Mouse (Mus musculus): ENCODE data around the gene Trip6. TPM values are rescaled to one million over a fixed set of nuclear protein-coding genes. Genes with fewer than 3 reads are reported as not detected.
A peak's percentile ranks its signal among the peaks of the same experiment; 100 is the strongest.
"Not testable (repeated sequence)": the region's sequence is repeated elsewhere in the genome, so short reads cannot be mapped to it uniquely, and the experiment has no call there.

Gene Trip6
- polyA plus RNA-seq, 1 experiment, result 11.4 TPM

- WGBS, result 22% methylated on average over 7 of the region's 7 CpGs
- no peak for DNase-seq (ENCODE audit: low read depth, low spot score)
Observed at GRCm38 (mm10) chr5:137285986-137286385, 28.2 kb downstream of the Trip6 start.

- WGBS, result 64% methylated on average over 5 of the region's 5 CpGs
- DNase-seq (ENCODE audit: low read depth, low spot score), result no peak
Observed at GRCm38 (mm10) chr5:137285045-137285444, 29.2 kb downstream of the Trip6 start.

- not testable (repeated sequence) for DNase-seq (ENCODE audit: low read depth, low spot score)
- 82% methylated on average over 5 of the region's 6 CpGs for WGBS
Observed at GRCm38 (mm10) chr5:137284411-137284810, 29.8 kb downstream of the Trip6 start.

- peak; percentile 95 for DNase-seq (ENCODE audit: low read depth, low spot score)
- 10% methylated on average over 18 of the region's 18 CpGs for WGBS
Observed at GRCm38 (mm10) chr5:137277360-137278342, 36.6 kb downstream of the Trip6 start.

DNA sequence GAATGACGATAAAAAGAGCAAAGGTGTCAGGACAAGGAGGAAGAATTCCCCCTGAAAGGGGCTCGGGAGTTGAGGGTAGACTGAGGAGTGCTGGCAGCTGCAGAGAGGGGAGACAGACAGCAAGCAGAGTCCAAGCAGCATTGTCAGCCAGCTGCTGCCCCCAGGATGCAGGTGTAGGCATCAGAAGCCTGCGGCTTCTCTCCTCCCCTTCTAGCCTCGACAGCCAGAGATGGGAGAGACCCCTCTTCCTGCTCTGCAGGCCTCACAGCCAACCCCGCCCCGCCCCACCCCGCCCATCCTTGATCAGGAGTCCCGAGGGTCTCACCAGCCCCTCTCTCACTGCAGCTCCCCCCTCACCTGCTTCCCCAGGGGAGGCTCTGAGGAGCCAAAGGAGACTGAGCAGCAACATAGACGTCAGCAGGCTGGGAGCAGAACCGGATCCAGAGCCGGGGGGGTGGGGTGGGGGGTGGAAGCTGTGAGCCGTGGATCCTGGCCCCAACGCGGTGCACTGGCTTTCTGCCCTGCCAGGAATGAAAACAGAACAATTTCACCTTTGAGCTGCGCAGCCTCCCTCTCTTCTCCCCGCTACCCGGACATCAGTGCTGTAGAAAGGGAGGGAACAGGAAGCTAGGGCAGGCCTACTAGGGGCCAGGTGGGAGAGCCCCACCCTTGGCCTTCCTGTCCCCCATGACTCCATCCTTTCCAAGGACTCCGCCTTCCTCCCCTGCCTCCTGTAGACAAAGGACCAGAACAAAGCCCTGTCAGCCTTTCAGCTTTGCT is 45.9 kb downstream of the Trip6 start:
- 5% methylated on average over 18 of the region's 18 CpGs for WGBS
- no peak for DNase-seq (ENCODE audit: low read depth, low spot score)

- WGBS, result 75% methylated on average over 11 of the region's 11 CpGs
- DNase-seq (ENCODE audit: low read depth, low spot score), result no peak
Observed at GRCm38 (mm10) chr5:137264787-137265186, 49.4 kb downstream of the Trip6 start.

GRCm38 (mm10) chr5:137263897-137264720 is 50.1 kb downstream of the Trip6 start:
- no peak for DNase-seq (ENCODE audit: low read depth, low spot score)
- 20% methylated on average over 14 of the region's 14 CpGs for WGBS

Other genes starting within 250 kb of the Trip6 start
- 0.94 and 1.1 TPM in 2 replicates for gene Serpine1, start 242.1 kb downstream of the Trip6 start, polyA plus RNA-seq (2012; rRNA removed)
- gene Trim56, start 198.2 kb downstream of the Trip6 start, polyA plus RNA-seq (2012; rRNA removed), result 5.7 and 14.5 TPM in 2 replicates
- 519 and 836 TPM in 2 replicates for gene Muc3, start 165.1 kb downstream of the Trip6 start, polyA plus RNA-seq (2012; rRNA removed)
- gene Muc3a, start 102.0 kb downstream of the Trip6 start, polyA plus RNA-seq (2012; rRNA removed), result 75.4 and 98.1 TPM in 2 replicates
- 5.2 and 6.9 TPM in 2 replicates for gene Ache, start 26.9 kb downstream of the Trip6 start, polyA plus RNA-seq (2012; rRNA removed)
- 10.4 and 13.2 TPM in 2 replicates for gene Ufsp1, start 19.8 kb downstream of the Trip6 start, polyA plus RNA-seq (2012; rRNA removed)
- 99.8 and 108 TPM in 2 replicates for gene Srrt, start 6.7 kb downstream of the Trip6 start, polyA plus RNA-seq (2012; rRNA removed)
- 9.6 and 13.0 TPM in 2 replicates for gene Slc12a9, start 19.2 kb upstream of the Trip6 start, polyA plus RNA-seq (2012; rRNA removed)
- gene Ephb4, start 35.7 kb upstream of the Trip6 start, polyA plus RNA-seq (2012; rRNA removed), result 36.5 and 43.7 TPM in 2 replicates
- 1.4 and 2.8 TPM in 2 replicates for gene Zan, start 162.7 kb upstream of the Trip6 start, polyA plus RNA-seq (2012; rRNA removed)
- gene Pop7, start 188.1 kb upstream of the Trip6 start, polyA plus RNA-seq (2012; rRNA removed), result 46.9 and 57.9 TPM in 2 replicates
- gene Gigyf1, start 204.1 kb upstream of the Trip6 start, polyA plus RNA-seq (2012; rRNA removed), result 9.6 and 13.9 TPM in 2 replicates
- gene Epo, start 218.8 kb upstream of the Trip6 start, polyA plus RNA-seq (2012; rRNA removed), result not detected in 2 replicates
- gene Gnb2, start 219.1 kb upstream of the Trip6 start, polyA plus RNA-seq (2012; rRNA removed), result 967 and 1,025 TPM in 2 replicates
- gene Actl6b, start 239.1 kb upstream of the Trip6 start, polyA plus RNA-seq (2012; rRNA removed), result 0.46 and 0.77 TPM in 2 replicates